Mouse (Mus musculus) neural tube, embryonic 13.5 days (tissue): ENCODE results near the gene Vmn2r10. TPM values are rescaled to one million over a fixed set of nuclear protein-coding genes. Genes with fewer than 3 reads are reported as not detected.
"Not testable (repeated sequence)": the region's sequence is repeated elsewhere in the genome, so short reads cannot be mapped to it uniquely, and the experiment has no call there.

Experiments
- ATAC-seq: fragments of 200-750 bp; cut with Nextera tagmentation; 2 replicates; pipeline ENCODE4 v1.8.0; 2017; ENCODE audit warnings: low read depth, mild to moderate bottlenecking, moderate TSS enrichment, moderate library complexity
- H3K27ac ChIP-seq: fragments of 300-500 bp; sonication (generic); replicated peaks from 2 replicates; pipeline ENCODE4 v1.5.1; 2015; ENCODE audit warnings: moderate library complexity, mild to moderate bottlenecking, inconsistent platforms
- H3K27me3 ChIP-seq: fragments of 300-500 bp; sonication (generic); 2 replicates; pipeline ENCODE4 v1.6.1; 2015; ENCODE audit warnings: mild to moderate bottlenecking, inconsistent platforms
- H3K36me3 ChIP-seq: fragments of 300-500 bp; sonication (generic); 2 replicates; pipeline ENCODE4 v1.6.1; 2015; ENCODE audit warnings: mild to moderate bottlenecking, inconsistent platforms
- H3K4me1 ChIP-seq: fragments of 300-500 bp; sonication (generic); replicated peaks from 2 replicates; pipeline ENCODE4 v1.6.1; 2015; ENCODE audit warnings: inconsistent platforms
- H3K4me2 ChIP-seq: fragments of 300-500 bp; sonication (generic); 2 replicates; pipeline ENCODE4 v1.6.1; 2015; ENCODE audit warnings: inconsistent platforms, mild to moderate bottlenecking, moderate library complexity
- H3K4me3 ChIP-seq: fragments of 300-500 bp; sonication (generic); 2 replicates; pipeline ENCODE4 v1.5.1; 2015; ENCODE audit warnings: mild to moderate bottlenecking, inconsistent platforms
- H3K9ac ChIP-seq: fragments of 300-500 bp; sonication (generic); 2 replicates; pipeline ENCODE4 v1.6.1; 2015; ENCODE audit warnings: moderate library complexity, mild to moderate bottlenecking, inconsistent platforms
- H3K9me3 ChIP-seq: fragments of 300-500 bp; sonication (generic); 2 replicates; pipeline ENCODE4 v1.6.1; 2016; ENCODE audit warnings: inconsistent platforms
- WGBS: fragments of 180-500 bp; shearing (Covaris S2); methylation state at CpG from one replicate; pipeline ENCODE4 v1.1.7; 2015; 5-methylcytosine and 5-hydroxymethylcytosine counted together
- polyA plus RNA-seq: library from polyadenylated mRNA; unstranded; fragments of >200 nt; fragmentation: Nextera tagmentation; extraction: Ambion mirVana; gene quantifications from 2 replicates; pipeline ENCODE4 v1.2.1, GENCODE M21; 2015

The Vmn2r10 gene
- not detected in 2 replicates for polyA plus RNA-seq

DNA sequence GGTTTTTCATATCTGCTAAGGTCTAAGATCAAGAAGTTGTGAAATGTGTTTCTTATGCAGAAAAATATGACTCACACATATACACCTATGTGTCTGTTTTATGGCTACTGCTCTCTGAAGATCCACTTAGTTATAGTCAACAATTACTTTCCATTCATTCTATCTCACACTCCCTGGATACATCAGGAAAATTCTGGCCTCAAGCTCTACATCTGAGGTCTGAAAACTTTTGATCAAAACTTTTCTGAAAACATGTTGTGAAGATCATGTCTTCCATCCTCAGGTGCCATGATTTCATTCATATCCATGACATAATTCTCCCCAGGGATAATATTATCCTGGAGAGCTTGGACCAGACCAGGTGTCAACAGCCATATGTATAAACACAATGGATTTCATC lies at the start of gene Vmn2r10:
Gene Vmn2r10 (minus strand): TSS at position 101 of the 400 bp plus-strand sequence.
- H3K27me3 ChIP-seq, H3K4me3 ChIP-seq, H3K36me3 ChIP-seq, H3K9ac ChIP-seq, ATAC-seq, H3K4me2 ChIP-seq, H3K9me3 ChIP-seq, H3K4me1 ChIP-seq, H3K27ac ChIP-seq: not testable (repeated sequence)

DNA sequence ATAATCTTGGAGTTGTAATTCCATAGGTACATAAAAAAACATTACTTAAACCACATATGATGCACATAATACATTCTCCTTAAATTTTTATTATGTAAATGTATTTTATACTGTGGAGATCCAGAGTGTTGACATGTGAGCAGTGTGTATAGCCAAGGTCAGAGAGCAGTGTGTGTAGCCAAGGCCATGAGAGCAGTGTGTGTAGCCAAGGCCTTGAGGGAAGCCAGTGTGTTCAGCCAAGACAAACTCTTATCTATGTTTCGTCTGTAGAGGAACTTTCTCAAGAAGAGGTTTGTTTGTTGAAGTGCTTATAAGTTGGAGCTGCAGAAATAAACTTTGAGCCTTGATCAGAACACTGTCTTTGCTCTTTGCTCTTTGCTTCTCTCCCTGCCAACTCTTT lies 49.0 kb upstream of the Vmn2r10 start:
- Histone ChIP-seq H3K4me2 (no peak overlapping the region), H3K4me3 (no peak overlapping the region)
- 87% methylated on average over 1 of the region's 1 CpGs for WGBS

DNA sequence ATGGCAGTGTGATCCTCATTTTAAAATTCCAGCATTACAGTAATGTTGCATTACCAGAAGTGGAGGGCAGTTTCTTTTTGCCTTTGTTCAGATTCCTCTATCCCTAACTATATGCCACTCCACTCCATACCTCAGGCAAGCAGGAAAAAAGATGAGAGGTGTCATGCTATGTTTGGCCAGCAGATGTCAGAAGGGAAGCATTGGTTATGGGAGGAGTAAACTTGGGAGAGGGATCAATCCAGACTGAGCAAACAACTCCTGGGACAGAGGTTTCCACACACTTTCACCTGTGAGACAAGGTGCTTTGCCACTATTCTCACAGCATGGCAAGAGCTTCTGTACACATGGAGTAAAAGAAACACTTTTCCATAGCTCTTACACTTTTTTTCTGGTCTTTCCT lies 26.3 kb upstream of the Vmn2r10 start:
- Histone ChIP-seq H3K4me3 (no peak overlapping the region), H3K4me2 (no peak overlapping the region), H3K27me3 (no peaks in the 10 kb centered on the region), H3K27ac (no peak overlapping the region), H3K9ac (no peak overlapping the region), H3K9me3 (peaks cover 14% of the 10 kb centered on the region), H3K4me1 (no peaks in the 10 kb centered on the region), H3K36me3 (no peaks in the 10 kb centered on the region)
- ATAC-seq, result no peak

More for the DNA sequence above, 49.0 kb upstream of the Vmn2r10 start:
- Histone ChIP-seq H3K9me3 (peaks cover 23% of the 10 kb centered on the region), H3K27me3 (no peaks in the 10 kb centered on the region), H3K4me1 (no peaks in the 10 kb centered on the region), H3K36me3 (no peaks in the 10 kb centered on the region), H3K9ac (no peak overlapping the region), H3K27ac (no peak overlapping the region)
- no peak for ATAC-seq

DNA sequence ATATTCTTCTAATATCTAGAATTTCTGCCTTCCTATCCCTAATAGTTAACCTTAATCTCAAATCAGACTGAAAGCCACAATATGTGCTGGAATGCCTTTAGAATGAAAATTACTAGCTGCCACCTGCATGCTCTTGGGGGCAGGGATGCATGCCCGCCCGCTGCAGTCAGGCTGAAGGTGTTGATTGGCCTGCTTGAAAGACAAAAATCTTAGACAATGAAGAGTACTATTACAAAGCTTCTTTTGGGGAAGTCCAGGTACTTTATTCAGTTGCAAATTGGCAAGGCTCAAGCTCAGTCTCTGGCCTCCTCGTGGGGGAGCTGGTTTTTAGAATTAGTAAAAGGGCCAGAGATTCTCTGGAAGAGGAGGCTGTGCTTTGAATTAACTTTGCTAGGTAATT lies 17.4 kb downstream of the Vmn2r10 start:
- Histone ChIP-seq H3K27me3 (no peaks in the 10 kb centered on the region), H3K4me3 (no peak overlapping the region), H3K9ac (no peak overlapping the region), H3K4me2 (no peak overlapping the region), H3K36me3 (no peaks in the 10 kb centered on the region), H3K9me3 (peaks cover 45% of the 10 kb centered on the region), H3K4me1 (no peaks in the 10 kb centered on the region), H3K27ac (no peak overlapping the region)
- 81% methylated on average over 3 of the region's 3 CpGs for WGBS
- no peak for ATAC-seq

Other genes with a start within 250 kb of the Vmn2r10 start
- not detected in 2 replicates for gene Rnf212, start 231.5 kb downstream of the Vmn2r10 start, polyA plus RNA-seq
- not detected in 2 replicates for gene Tmed11, start 211.2 kb downstream of the Vmn2r10 start, polyA plus RNA-seq
- not detected in 2 replicates for gene Vmn2r8, start 197.7 kb downstream of the Vmn2r10 start, polyA plus RNA-seq
- not detected in 2 replicates for gene Vmn2r9, start 153.9 kb downstream of the Vmn2r10 start, polyA plus RNA-seq
- gene Vmn2r11, start 53.0 kb upstream of the Vmn2r10 start, polyA plus RNA-seq, result not detected in 2 replicates
- not detected in 2 replicates for gene Vmn2r12, start 91.4 kb upstream of the Vmn2r10 start, polyA plus RNA-seq
- gene Vmn2r13, start 185.7 kb upstream of the Vmn2r10 start, polyA plus RNA-seq, result not detected in 2 replicates
- not detected in 2 replicates for gene Vmn2r14, start 218.2 kb upstream of the Vmn2r10 start, polyA plus RNA-seq